Mouse (Mus musculus) brain, embryonic 14.5 days (tissue): Measurements from ENCODE around the gene Fkbp5.

Experiments
- CTCF ChIP-seq: fragments of 200-500 bp; IDR thresholded peaks from 2 replicates; pipeline ENCODE4 v1.5.1; 2012; ENCODE audit warnings: inconsistent platforms, mild to moderate bottlenecking, moderate library complexity, borderline replicate concordance; ENCODE audit not compliant: insufficient read depth, insufficient read length; ENCODE audit errors: extremely low read depth
- POLR2A ChIP-seq: fragments of 200-500 bp; IDR thresholded peaks from 2 replicates; pipeline ENCODE4 v1.6.1; 2012; ENCODE audit warnings: mild to moderate bottlenecking, inconsistent platforms, borderline replicate concordance; ENCODE audit not compliant: poor library complexity, insufficient read depth, insufficient read length, severe bottlenecking; ENCODE audit errors: extremely low read depth

GRCm38 (mm10) chr17:28528043-28528351 is 10.7 kb upstream of the Fkbp5 start:
- TF ChIP-seq POLR2A = no peak
- peak; percentile 99 for TF ChIP-seq CTCF
